Mouse (Mus musculus) limb, embryonic 13.5 days (tissue): ENCODE data around the gene Zfp189. TPM values are rescaled to one million over a fixed set of nuclear protein-coding genes. Genes with fewer than 3 reads are reported as not detected.
"Not testable (repeated sequence)": the region's sequence is repeated elsewhere in the genome, so short reads cannot be mapped to it uniquely, and the experiment has no call there.

ENCODE experiments used
- ATAC-seq: fragments of 200-750 bp; cut with Nextera tagmentation; 2 replicates; pipeline ENCODE4 v1.8.0; 2017; ENCODE audit warnings: low read depth, moderate number of reproducible peaks, moderate TSS enrichment; ENCODE audit not compliant: low FRiP score
- H3K27ac ChIP-seq: fragments of 300-500 bp; sonication (generic); 2 replicates; pipeline ENCODE4 v1.5.1; 2015; ENCODE audit warnings: inconsistent platforms, mild to moderate bottlenecking, moderate library complexity
- H3K27me3 ChIP-seq: fragments of 300-500 bp; sonication (generic); 2 replicates; pipeline ENCODE4 v1.6.1; 2015; ENCODE audit warnings: mild to moderate bottlenecking, inconsistent platforms
- H3K36me3 ChIP-seq: fragments of 300-500 bp; sonication (generic); 2 replicates; pipeline ENCODE4 v1.6.1; 2015; ENCODE audit warnings: inconsistent platforms, mild to moderate bottlenecking, moderate library complexity
- H3K4me1 ChIP-seq: fragments of 300-500 bp; sonication (generic); 2 replicates; pipeline ENCODE4 v1.6.1; 2015; ENCODE audit warnings: inconsistent platforms
- H3K4me2 ChIP-seq: fragments of 300-500 bp; sonication (generic); replicated peaks from 2 replicates; pipeline ENCODE4 v1.6.1; 2015; ENCODE audit warnings: inconsistent platforms, mild to moderate bottlenecking, moderate library complexity
- H3K4me3 ChIP-seq: fragments of 300-500 bp; sonication (generic); 2 replicates; pipeline ENCODE4 v1.5.1; 2015; ENCODE audit warnings: moderate library complexity, mild to moderate bottlenecking, inconsistent platforms
- H3K9ac ChIP-seq: fragments of 300-500 bp; sonication (generic); 2 replicates; pipeline ENCODE4 v1.6.1; 2015; ENCODE audit warnings: mild to moderate bottlenecking, inconsistent platforms
- H3K9me3 ChIP-seq: fragments of 300-500 bp; sonication (generic); 2 replicates; pipeline ENCODE4 v1.6.1; 2016; ENCODE audit warnings: inconsistent platforms
- WGBS: fragments of 180-500 bp; shearing (Covaris S2); methylation state at CpG from one replicate; pipeline ENCODE4 v1.1.7; 2015; 5-methylcytosine and 5-hydroxymethylcytosine counted together
- polyA plus RNA-seq: library from polyadenylated mRNA; unstranded; fragments of >200 nt; fragmentation: Nextera tagmentation; extraction: Ambion mirVana; gene quantifications from 2 replicates; pipeline ENCODE4 v1.2.1, GENCODE M21; 2015

The Zfp189 gene
- 11.7 and 14.0 TPM in 2 replicates for polyA plus RNA-seq

- Histone ChIP-seq H3K4me2 (peak within 1 kb of the TSS; percentile 71), H3K9ac (peak within 1 kb of the TSS; percentile 82), H3K27ac (peak within 1 kb of the TSS; percentile 45; the same call in 1 of the 2 replicates), H3K9me3 (no peaks in the 10 kb centered on the region), H3K27me3 (no peaks in the 10 kb centered on the region), H3K36me3 (peaks cover 28% of the 10 kb centered on the region), H3K4me3 (peak within 1 kb of the TSS; percentile 65), H3K4me1 (peaks cover 18% of the 10 kb centered on the region)
- under 1% methylated on average over 41 of the region's 41 CpGs for WGBS
- peak; percentile 100 for ATAC-seq
Measured at GRCm38 (mm10) chr4:49520572-49521340, at the start of gene Zfp189, which contains the start of gene Mrpl50. Zfp189 (plus strand) TSS chr4:49521176. Mrpl50 (minus strand) TSS chr4:49521093.

- H3K9me3 ChIP-seq = no peaks in the 10 kb centered on the region
- H3K4me3 ChIP-seq = no peak within 1 kb of the TSS
- H3K27ac ChIP-seq = no peak within 1 kb of the TSS
- no peak within 1 kb of the TSS for H3K9ac ChIP-seq
- peaks cover 6% of the 10 kb centered on the region; the same call in 1 of the 2 replicates for H3K4me1 ChIP-seq
- H3K4me2 ChIP-seq = no peak within 1 kb of the TSS
- H3K36me3 ChIP-seq = no peaks in the 10 kb centered on the region
- 51% methylated on average over 3 of the region's 3 CpGs for WGBS
- no peak for ATAC-seq
- no peaks in the 10 kb centered on the region for H3K27me3 ChIP-seq
Measured at GRCm38 (mm10) chr4:49473435-49474100, 47.4 kb upstream of the Zfp189 start, which contains the start of gene Acnat1. Acnat1 (minus strand) TSS chr4:49473912.

- ATAC-seq = no peak
Measured at GRCm38 (mm10) chr4:49474583-49474982, 46.4 kb upstream of the Zfp189 start.

GRCm38 (mm10) chr4:49478118-49478877 is 42.7 kb upstream of the Zfp189 start:
- Histone ChIP-seq H3K27ac (no peak overlapping the region), H3K36me3 (no peaks in the 10 kb centered on the region), H3K9me3 (no peaks in the 10 kb centered on the region), H3K4me3 (peak overlapping the region; percentile 30), H3K4me1 (peaks cover 19% of the 10 kb centered on the region), H3K27me3 (0 out of 2 replicates have a peak, but pooled peaks cover 5% of the 10 kb centered on the region), H3K4me2 (peak overlapping the region; percentile 62), H3K9ac (no peak overlapping the region)
- ATAC-seq = peak; percentile 60
- 22% methylated on average over 19 of the region's 19 CpGs for WGBS

More at GRCm38 (mm10) chr4:49474583-49474982, 46.4 kb upstream of the Zfp189 start:
- no peaks in the 10 kb centered on the region for H3K27me3 ChIP-seq
- H3K9ac ChIP-seq = no peak overlapping the region
- H3K4me2 ChIP-seq = no peak overlapping the region
- H3K36me3 ChIP-seq = no peaks in the 10 kb centered on the region
- no peak overlapping the region for H3K27ac ChIP-seq
- no peaks in the 10 kb centered on the region for H3K9me3 ChIP-seq
- no peak overlapping the region for H3K4me3 ChIP-seq
- peaks cover 8% of the 10 kb centered on the region; the same call in 1 of the 2 replicates for H3K4me1 ChIP-seq

- not testable (repeated sequence) for H3K4me2 ChIP-seq, H3K9ac ChIP-seq
- 23% methylated on average over 2 of the region's 2 CpGs for WGBS
Measured at GRCm38 (mm10) chr4:49479035-49479434, 41.9 kb upstream of the Zfp189 start.

GRCm38 (mm10) chr4:49480104-49480760 is 40.7 kb upstream of the Zfp189 start:
- Histone ChIP-seq H3K4me3 (peak overlapping the region; percentile 14; the same call in 1 of the 2 replicates), H3K4me1 (peaks cover 19% of the 10 kb centered on the region), H3K27ac (no peak overlapping the region), H3K9ac (0 out of 2 replicates have a peak overlapping the region, but pooled peaks have one; percentile 31), H3K4me2 (peak overlapping the region; percentile 51), H3K36me3 (no peaks in the 10 kb centered on the region), H3K27me3 (0 out of 2 replicates have a peak, but pooled peaks cover 5% of the 10 kb centered on the region), H3K9me3 (no peaks in the 10 kb centered on the region)
- ATAC-seq = no peak
- 11% methylated on average over 21 of the region's 21 CpGs for WGBS

More at GRCm38 (mm10) chr4:49479035-49479434, 41.9 kb upstream of the Zfp189 start:
- H3K4me1 ChIP-seq = peaks cover 19% of the 10 kb centered on the region
- H3K9me3 ChIP-seq, H3K27ac ChIP-seq, H3K27me3 ChIP-seq, H3K36me3 ChIP-seq, H3K4me3 ChIP-seq, ATAC-seq: not testable (repeated sequence)

- 41% methylated on average over 3 of the region's 3 CpGs for WGBS
- ATAC-seq = no peak
- Histone ChIP-seq H3K36me3 (no peaks in the 10 kb centered on the region), H3K9ac (no peak overlapping the region), H3K4me1 (peaks cover 19% of the 10 kb centered on the region), H3K9me3 (no peaks in the 10 kb centered on the region), H3K4me2 (peak overlapping the region; percentile 51), H3K27ac (no peak overlapping the region), H3K27me3 (0 out of 2 replicates have a peak, but pooled peaks cover 5% of the 10 kb centered on the region), H3K4me3 (peak overlapping the region; percentile 14; the same call in 1 of the 2 replicates)
Measured at GRCm38 (mm10) chr4:49480896-49481295, 40.1 kb upstream of the Zfp189 start.

- Histone ChIP-seq H3K4me1 (peaks cover 6% of the 10 kb centered on the region; the same call in 1 of the 2 replicates), H3K9me3 (no peaks in the 10 kb centered on the region), H3K36me3 (no peaks in the 10 kb centered on the region), H3K4me2 (no peak overlapping the region), H3K27me3 (0 out of 2 replicates have a peak, but pooled peaks cover 5% of the 10 kb centered on the region), H3K4me3 (no peak overlapping the region), H3K27ac (no peak overlapping the region), H3K9ac (no peak overlapping the region)
- no peak for ATAC-seq
Measured at GRCm38 (mm10) chr4:49485442-49485841, 35.5 kb upstream of the Zfp189 start.

GRCm38 (mm10) chr4:49485934-49486650 is 34.9 kb upstream of the Zfp189 start:
- not testable (repeated sequence) for H3K4me2 ChIP-seq, H3K4me3 ChIP-seq, H3K27me3 ChIP-seq, H3K4me1 ChIP-seq, ATAC-seq, H3K9me3 ChIP-seq, H3K36me3 ChIP-seq, H3K27ac ChIP-seq, H3K9ac ChIP-seq
- 64% methylated on average over 3 of the region's 3 CpGs for WGBS

- no peak overlapping the region for H3K27ac ChIP-seq
- H3K9me3 ChIP-seq = no peaks in the 10 kb centered on the region
- no peak overlapping the region for H3K4me3 ChIP-seq
- no peaks in the 10 kb centered on the region for H3K36me3 ChIP-seq
- H3K4me1 ChIP-seq = no peaks in the 10 kb centered on the region
- no peak overlapping the region for H3K9ac ChIP-seq
- no peak overlapping the region for H3K4me2 ChIP-seq
- 91% methylated on average over 1 of the region's 1 CpGs for WGBS
- ATAC-seq = no peak
- H3K27me3 ChIP-seq = no peaks in the 10 kb centered on the region
Measured at GRCm38 (mm10) chr4:49503563-49503962, 17.4 kb upstream of the Zfp189 start.

- H3K4me3 ChIP-seq = no peak within 1 kb of the TSS
- H3K9ac ChIP-seq = no peak within 1 kb of the TSS
- H3K27ac ChIP-seq = no peak within 1 kb of the TSS
- no peaks in the 10 kb centered on the region for H3K36me3 ChIP-seq
- H3K9me3 ChIP-seq = no peaks in the 10 kb centered on the region
- 75% methylated on average over 3 of the region's 3 CpGs for WGBS
- no peak within 1 kb of the TSS for H3K4me2 ChIP-seq
- no peaks in the 10 kb centered on the region for H3K4me1 ChIP-seq
- no peaks in the 10 kb centered on the region for H3K27me3 ChIP-seq
- ATAC-seq = no peak
Measured at GRCm38 (mm10) chr4:49506386-49506785, 14.6 kb upstream of the Zfp189 start, which contains the start of gene Baat. Baat (minus strand) TSS chr4:49506557.
